Mouse (Mus musculus) embryonic facial prominence, embryonic 15.5 days (tissue): ENCODE results near the gene Gm20696. TPM values are rescaled to one million over a fixed set of nuclear protein-coding genes. Genes with fewer than 3 reads are reported as not detected.
A peak's percentile ranks its signal among the peaks of the same experiment; 100 is the strongest.

Experiments
- ATAC-seq: fragments of 200-750 bp; cut with Nextera tagmentation; 2 replicates; pipeline ENCODE4 v1.8.0; 2017; ENCODE audit warnings: low read depth, moderate TSS enrichment; ENCODE audit not compliant: insufficient number of reproducible peaks, low FRiP score, low TSS enrichment
- H3K27ac ChIP-seq: fragments of 300-500 bp; sonication (generic); replicated peaks from 2 replicates; pipeline ENCODE4 v1.5.1; 2015; ENCODE audit warnings: mild to moderate bottlenecking, inconsistent platforms
- H3K27me3 ChIP-seq: fragments of 300-500 bp; sonication (generic); 2 replicates; pipeline ENCODE4 v1.6.1; 2015; ENCODE audit warnings: inconsistent platforms
- H3K36me3 ChIP-seq: fragments of 300-500 bp; sonication (generic); 2 replicates; pipeline ENCODE4 v1.6.1; 2015; ENCODE audit warnings: mild to moderate bottlenecking, inconsistent platforms
- H3K4me1 ChIP-seq: fragments of 300-500 bp; sonication (generic); 2 replicates; pipeline ENCODE4 v1.6.1; 2015; ENCODE audit warnings: inconsistent platforms
- H3K4me2 ChIP-seq: fragments of 300-500 bp; sonication (generic); replicated peaks from 2 replicates; pipeline ENCODE4 v1.6.1; 2015; ENCODE audit warnings: mild to moderate bottlenecking, inconsistent platforms
- H3K4me3 ChIP-seq: fragments of 300-500 bp; sonication (generic); replicated peaks from 2 replicates; pipeline ENCODE4 v1.5.1; 2015; ENCODE audit warnings: mild to moderate bottlenecking, inconsistent platforms
- H3K9ac ChIP-seq: fragments of 300-500 bp; sonication (generic); 2 replicates; pipeline ENCODE4 v1.6.1; 2015; ENCODE audit warnings: inconsistent platforms
- H3K9me3 ChIP-seq: fragments of 300-500 bp; sonication (generic); replicated peaks from 2 replicates; pipeline ENCODE4 v1.6.1; 2016; ENCODE audit warnings: inconsistent platforms
- WGBS: fragments of 180-500 bp; shearing (Covaris S2); methylation state at CpG from one replicate; pipeline ENCODE4 v1.1.7; 2015; 5-methylcytosine and 5-hydroxymethylcytosine counted together
- polyA plus RNA-seq: library from polyadenylated mRNA; unstranded; fragments of >200 nt; fragmentation: Nextera tagmentation; extraction: Ambion mirVana; gene quantifications from 2 replicates; pipeline ENCODE4 v1.2.1, GENCODE M21; 2015

Gm20696 gene
- polyA plus RNA-seq, 1 experiment from 2014 or later: 1.7 TPM

DNA sequence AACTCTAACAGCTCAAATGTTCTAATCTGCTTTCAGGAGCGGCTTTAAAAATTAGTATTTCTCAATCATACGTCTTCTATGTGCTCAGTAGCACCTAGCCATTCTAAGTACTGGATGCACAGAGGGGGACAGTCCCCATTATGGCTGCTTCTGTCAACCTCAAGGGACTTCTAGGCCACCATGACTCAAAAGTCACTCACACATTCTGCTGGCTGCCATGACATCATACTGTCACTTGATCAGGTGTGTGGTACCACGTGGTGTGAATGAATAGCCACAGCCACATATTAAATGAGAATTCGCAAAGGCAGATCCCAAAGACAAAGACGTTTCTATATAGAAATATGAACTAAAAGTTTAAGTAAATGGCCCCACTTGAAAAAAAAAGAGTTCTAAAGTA lies 391.9 kb downstream of the Gm20696 start:
- Histone ChIP-seq H3K36me3 (no peaks in the 10 kb centered on the region), H3K9ac (no peak overlapping the region), H3K9me3 (no peaks in the 10 kb centered on the region), H3K4me2 (no peak overlapping the region), H3K4me3 (no peak overlapping the region), H3K27me3 (0 out of 2 replicates have a peak, but pooled peaks cover 4% of the 10 kb centered on the region), H3K27ac (no peak overlapping the region), H3K4me1 (peaks cover 24% of the 10 kb centered on the region)
- 79% methylated on average over 5 of the region's 5 CpGs for WGBS
- ATAC-seq: no peak

DNA sequence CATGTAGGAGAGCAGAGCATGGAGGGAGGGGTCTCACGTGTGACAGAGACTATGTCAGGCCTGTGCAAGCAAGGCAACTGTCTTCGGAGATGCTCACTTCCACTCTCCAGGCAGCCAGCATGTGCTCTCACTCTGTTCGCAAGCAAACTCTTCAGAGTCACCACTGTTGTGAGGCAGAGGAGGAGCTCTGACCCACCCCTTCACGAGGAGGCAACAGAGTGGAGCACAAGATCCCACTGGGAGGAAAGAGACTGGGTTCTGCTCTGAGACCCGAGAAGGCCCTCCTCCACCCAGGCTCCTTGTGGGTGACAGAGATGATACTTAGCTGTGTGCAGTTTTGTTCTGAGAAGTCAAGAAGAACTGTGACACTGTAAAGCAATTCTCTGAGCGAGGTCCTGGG lies 392.4 kb downstream of the Gm20696 start:
- H3K4me2 ChIP-seq: no peak overlapping the region
- WGBS: 67% methylated on average over 6 of the region's 6 CpGs
- no peaks in the 10 kb centered on the region for H3K9me3 ChIP-seq
- no peak overlapping the region for H3K27ac ChIP-seq
- peaks cover 28% of the 10 kb centered on the region for H3K4me1 ChIP-seq
- no peak overlapping the region for H3K9ac ChIP-seq
- no peak overlapping the region for H3K4me3 ChIP-seq
- ATAC-seq: no peak
- no peaks in the 10 kb centered on the region for H3K36me3 ChIP-seq
- 0 out of 2 replicates have a peak, but pooled peaks cover 4% of the 10 kb centered on the region for H3K27me3 ChIP-seq

DNA sequence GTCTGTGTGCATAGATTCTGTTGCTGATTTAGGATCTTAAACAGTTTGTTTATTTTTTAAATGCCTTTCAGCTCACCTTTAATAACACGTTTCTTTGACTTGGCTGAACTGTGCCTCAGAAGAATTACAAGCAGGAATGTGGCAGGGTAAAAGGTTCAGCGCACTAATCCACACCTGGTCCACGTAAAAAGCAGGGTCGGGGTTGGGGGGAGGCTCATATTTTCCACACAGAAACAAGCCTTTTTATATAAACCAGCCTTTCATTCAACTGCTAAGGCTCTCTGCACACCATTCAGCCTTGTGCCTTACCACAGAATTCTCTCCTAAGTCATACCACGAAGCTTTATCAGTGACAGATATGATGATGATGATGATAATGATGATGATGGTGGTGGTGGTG lies 393.4 kb downstream of the Gm20696 start:
- Histone ChIP-seq H3K27ac (no peak overlapping the region), H3K4me1 (peaks cover 31% of the 10 kb centered on the region), H3K9ac (no peak overlapping the region), H3K36me3 (no peaks in the 10 kb centered on the region), H3K27me3 (0 out of 2 replicates have a peak, but pooled peaks cover 4% of the 10 kb centered on the region), H3K4me2 (no peak overlapping the region), H3K9me3 (no peaks in the 10 kb centered on the region), H3K4me3 (no peak overlapping the region)
- ATAC-seq: no peak
- 39% methylated on average over 5 of the region's 5 CpGs for WGBS

DNA sequence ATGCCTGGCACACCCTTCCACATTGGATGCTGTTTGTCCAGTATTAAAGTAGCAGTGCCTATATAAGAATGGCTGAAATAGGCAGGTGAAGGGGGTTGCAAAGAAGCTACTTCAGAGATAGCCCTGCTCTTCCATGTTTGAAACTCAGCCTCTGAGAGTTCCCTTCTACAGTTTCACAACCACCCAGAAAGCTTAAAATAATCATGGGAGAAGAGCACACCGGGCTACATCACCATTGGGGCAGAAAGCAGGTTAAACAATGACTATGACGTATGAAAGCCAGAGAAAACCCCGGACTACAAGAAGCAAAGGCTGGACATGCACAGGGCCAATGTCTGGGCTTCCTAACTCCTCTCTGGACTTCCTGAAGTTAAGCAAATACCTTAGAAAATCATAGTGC lies 394.4 kb downstream of the Gm20696 start:
- Histone ChIP-seq H3K9me3 (no peaks in the 10 kb centered on the region), H3K36me3 (no peaks in the 10 kb centered on the region), H3K4me1 (peaks cover 34% of the 10 kb centered on the region), H3K4me2 (no peak overlapping the region), H3K27ac (no peak overlapping the region), H3K4me3 (no peak overlapping the region), H3K27me3 (no peaks in the 10 kb centered on the region), H3K9ac (no peak overlapping the region)
- no peak for ATAC-seq
- 81% methylated on average over 3 of the region's 3 CpGs for WGBS

DNA sequence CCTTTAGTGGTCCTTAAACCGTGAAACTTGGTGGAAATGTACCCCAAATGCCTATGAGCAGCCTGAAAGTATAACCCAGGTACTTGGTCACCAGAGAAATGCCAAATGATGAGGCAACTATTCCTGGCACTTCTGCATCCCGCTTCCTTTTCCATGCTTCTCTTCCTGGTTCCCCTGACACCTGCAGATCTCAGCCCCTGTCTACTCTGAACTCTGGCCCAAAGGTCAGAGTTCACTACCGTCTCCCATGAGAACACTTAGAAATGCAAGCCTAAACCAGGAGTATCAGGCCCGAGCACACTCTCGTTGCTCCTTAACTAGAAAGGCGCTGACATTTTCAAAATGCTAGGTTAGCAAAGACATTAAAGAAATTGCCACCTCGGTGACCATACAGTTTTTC lies 394.9 kb downstream of the Gm20696 start:
- Histone ChIP-seq H3K9me3 (no peaks in the 10 kb centered on the region), H3K4me2 (no peak overlapping the region), H3K27ac (no peak overlapping the region), H3K27me3 (no peaks in the 10 kb centered on the region), H3K9ac (no peak overlapping the region), H3K36me3 (no peaks in the 10 kb centered on the region), H3K4me3 (no peak overlapping the region), H3K4me1 (peaks cover 34% of the 10 kb centered on the region)
- no peak for ATAC-seq
- 63% methylated on average over 7 of the region's 7 CpGs for WGBS

DNA sequence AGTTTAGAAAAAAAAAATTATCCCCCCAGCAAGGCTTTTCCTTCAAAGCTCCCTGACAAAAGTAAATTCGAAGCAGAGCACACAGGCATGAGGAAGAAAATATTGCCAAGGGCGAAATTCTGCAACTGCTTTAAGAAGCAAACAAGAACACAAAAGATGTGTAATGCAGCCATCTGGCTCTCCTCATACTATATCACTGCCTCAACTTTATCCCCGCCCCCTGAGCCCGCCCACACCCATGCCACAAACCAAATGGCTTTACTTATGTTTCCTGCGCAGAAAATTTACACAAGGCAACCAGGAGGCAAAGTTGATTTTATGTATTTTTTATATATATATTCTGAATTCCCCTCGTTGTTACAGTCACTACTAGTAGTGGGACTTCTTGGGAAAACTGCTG lies 396.7 kb downstream of the Gm20696 start:
- 22% methylated on average over 6 of the region's 6 CpGs for WGBS
- H3K4me1 ChIP-seq: peaks cover 48% of the 10 kb centered on the region

DNA sequence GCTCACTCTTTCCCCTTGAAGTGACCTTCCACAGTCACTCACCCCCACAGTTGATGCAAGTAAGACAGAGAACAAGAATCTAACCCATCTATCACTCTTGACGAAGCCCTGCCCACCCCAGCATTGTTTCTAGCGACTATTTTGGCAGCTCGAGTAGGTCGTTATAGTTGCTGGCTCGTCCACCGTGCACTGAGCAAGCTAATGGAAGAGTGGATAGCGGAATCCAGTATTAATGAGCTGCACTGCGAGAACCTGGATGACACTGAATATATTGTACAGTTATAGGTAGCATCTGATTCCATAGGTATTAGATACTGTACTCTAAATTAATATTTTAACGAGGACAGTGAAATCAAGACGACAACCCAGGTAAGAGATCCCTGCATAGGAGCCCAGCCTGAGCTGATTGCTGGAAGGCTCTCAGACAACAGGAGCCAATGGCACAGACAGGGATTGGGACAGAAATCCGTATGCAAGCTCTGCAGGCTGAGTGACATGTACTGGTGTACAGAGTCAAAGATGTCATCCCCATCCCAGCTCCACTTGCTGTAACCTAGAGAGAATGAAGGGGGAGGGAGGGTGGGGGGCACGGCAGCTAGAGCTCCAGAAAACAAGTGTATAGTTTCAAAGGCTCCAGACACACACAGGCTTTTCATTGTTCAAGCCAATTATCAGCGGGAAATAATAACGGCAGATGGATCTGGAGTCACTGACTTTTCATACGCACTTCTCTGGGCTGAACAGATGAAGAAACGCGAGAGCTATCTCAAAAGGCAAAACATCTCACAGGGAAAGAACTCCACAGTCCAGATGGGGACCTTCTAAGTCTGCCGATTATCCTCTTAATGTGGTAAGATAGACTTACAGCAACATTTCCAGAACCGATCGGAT lies 398.2 kb downstream of the Gm20696 start:
- Histone ChIP-seq H3K9me3 (no peaks in the 10 kb centered on the region), H3K27ac (no peak overlapping the region), H3K27me3 (0 out of 2 replicates have a peak, but pooled peaks cover 3% of the 10 kb centered on the region), H3K36me3 (no peaks in the 10 kb centered on the region), H3K4me1 (peaks cover 60% of the 10 kb centered on the region), H3K4me2 (no peak overlapping the region), H3K9ac (no peak overlapping the region), H3K4me3 (no peak overlapping the region)
- WGBS: 52% methylated on average over 20 of the region's 20 CpGs
- no peak for ATAC-seq

More for the DNA sequence above, 396.7 kb downstream of the Gm20696 start:
- H3K9ac ChIP-seq: no peak overlapping the region
- H3K4me3 ChIP-seq: no peak overlapping the region
- no peak overlapping the region for H3K4me2 ChIP-seq
- no peak overlapping the region for H3K27ac ChIP-seq
- H3K9me3 ChIP-seq: no peaks in the 10 kb centered on the region
- H3K36me3 ChIP-seq: no peaks in the 10 kb centered on the region
- ATAC-seq: no peak
- no peaks in the 10 kb centered on the region for H3K27me3 ChIP-seq

DNA sequence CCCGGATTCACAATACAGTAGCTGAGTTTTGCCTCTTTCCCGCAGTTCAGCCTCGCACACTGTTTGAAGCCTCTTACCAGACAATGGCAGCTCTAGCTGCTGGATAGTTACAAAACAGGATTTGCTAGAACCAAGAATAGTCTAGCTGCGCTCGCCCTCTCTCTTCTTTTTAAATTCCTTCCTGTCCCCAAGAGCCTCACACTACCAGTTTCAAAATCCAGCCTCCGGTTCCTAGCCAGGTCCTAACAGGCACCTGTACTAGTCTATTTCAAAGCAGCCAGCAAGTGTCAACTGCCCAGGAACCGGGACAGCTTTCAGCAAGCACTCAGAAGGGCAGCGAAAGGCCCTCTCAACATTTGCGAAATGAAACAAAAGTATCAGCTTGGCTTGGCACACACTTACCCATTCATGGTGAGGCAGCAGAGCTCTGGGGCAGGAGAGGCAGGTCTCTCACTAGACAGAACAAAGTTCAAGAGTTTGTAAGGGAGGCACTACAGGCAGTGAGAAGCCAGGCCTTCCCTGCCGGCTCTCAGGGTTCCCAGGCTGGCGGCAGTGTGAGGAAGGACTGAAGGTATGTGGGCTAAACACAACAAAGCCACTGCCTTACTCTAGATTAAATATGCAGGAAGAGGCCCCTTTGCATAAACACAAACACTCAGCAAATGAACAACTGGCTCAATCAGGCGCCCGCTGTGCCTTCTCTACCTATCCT lies 400.5 kb downstream of the Gm20696 start:
- Histone ChIP-seq H3K27me3 (0 out of 2 replicates have a peak, but pooled peaks cover 3% of the 10 kb centered on the region), H3K4me1 (peaks cover 55% of the 10 kb centered on the region), H3K4me3 (no peak overlapping the region; the same call in 1 of the 2 replicates), H3K9me3 (no peaks in the 10 kb centered on the region), H3K9ac (no peak overlapping the region), H3K4me2 (peak overlapping the region; percentile 23), H3K27ac (peak overlapping the region; percentile 68), H3K36me3 (no peaks in the 10 kb centered on the region)
- 30% methylated on average over 13 of the region's 13 CpGs for WGBS
- ATAC-seq: no peak

DNA sequence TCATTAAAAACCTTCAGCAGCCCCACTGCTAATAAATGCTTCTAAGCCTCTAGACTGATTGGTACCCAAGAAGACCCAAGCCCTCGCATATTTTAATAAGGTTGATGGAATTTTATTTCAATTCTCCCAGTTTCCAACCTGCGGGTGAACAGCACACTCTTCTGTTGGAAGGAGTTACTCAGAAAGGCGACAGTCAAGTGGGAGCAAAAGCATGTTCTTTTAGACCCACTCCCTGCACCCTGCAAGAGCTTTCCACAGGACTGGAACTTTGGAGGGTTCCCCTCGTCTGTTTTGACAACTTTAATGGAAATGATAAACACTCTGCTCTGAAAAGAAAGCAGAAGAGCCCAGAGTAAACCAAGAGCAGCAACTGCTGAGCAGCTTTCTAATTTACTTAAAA lies 401.4 kb downstream of the Gm20696 start:
- H3K27ac ChIP-seq: no peak overlapping the region
- no peaks in the 10 kb centered on the region for H3K36me3 ChIP-seq
- no peaks in the 10 kb centered on the region for H3K9me3 ChIP-seq
- peak overlapping the region; percentile 23; the same call in 1 of the 2 replicates for H3K4me2 ChIP-seq
- WGBS: 37% methylated on average over 4 of the region's 4 CpGs
- no peak for ATAC-seq
- no peak overlapping the region for H3K9ac ChIP-seq
- H3K4me1 ChIP-seq: peaks cover 46% of the 10 kb centered on the region
- H3K4me3 ChIP-seq: no peak overlapping the region
- H3K27me3 ChIP-seq: 0 out of 2 replicates have a peak, but pooled peaks cover 3% of the 10 kb centered on the region

DNA sequence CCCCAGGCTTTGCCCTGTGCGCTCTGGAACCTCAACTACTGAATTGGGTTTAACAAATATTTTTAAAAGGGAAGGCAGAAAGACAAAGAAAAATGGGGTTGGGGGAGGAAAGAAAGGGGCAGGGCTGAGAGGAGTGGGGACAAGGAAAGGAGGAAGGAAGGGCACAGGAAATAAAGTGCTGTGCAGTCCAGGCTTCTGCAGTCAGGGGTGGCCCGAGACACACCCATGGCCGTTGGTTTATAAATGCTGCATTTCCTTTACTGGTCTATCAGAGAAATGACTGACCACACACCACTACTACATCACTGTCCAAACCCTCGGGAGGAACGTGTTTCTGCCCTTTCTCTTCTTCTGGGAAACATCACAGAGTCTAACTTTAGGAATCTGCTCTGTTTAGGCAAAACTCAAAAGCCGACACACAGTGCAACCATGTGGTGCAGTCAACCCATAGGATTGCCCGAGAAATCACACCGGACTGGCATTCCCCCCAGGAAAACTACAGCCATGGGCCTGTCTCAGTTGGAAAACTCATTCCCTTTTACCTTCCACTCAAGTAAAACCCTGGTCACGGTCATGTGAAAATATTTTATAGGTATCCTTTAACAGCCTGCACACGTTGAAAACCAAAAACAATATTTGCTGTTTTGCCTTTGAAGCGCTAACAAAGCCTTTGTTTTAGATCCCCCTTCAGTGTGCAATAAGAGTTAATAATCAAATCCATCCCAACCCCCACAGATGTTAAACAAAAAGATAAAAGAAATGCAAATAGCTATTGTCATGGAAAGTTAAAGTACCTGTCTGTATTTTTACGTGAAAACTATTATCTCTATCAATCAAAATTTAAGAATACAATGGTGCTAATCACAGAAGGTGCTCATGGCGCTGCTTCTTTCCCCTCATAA lies 402.2 kb downstream of the Gm20696 start:
- no peak overlapping the region for H3K4me3 ChIP-seq
- H3K27ac ChIP-seq: no peak overlapping the region
- H3K4me2 ChIP-seq: no peak overlapping the region
- peaks cover 39% of the 10 kb centered on the region for H3K4me1 ChIP-seq
- no peaks in the 10 kb centered on the region for H3K36me3 ChIP-seq
- 0 out of 2 replicates have a peak, but pooled peaks cover 3% of the 10 kb centered on the region for H3K27me3 ChIP-seq
- no peak overlapping the region for H3K9ac ChIP-seq
- 42% methylated on average over 13 of the region's 13 CpGs for WGBS
- no peaks in the 10 kb centered on the region for H3K9me3 ChIP-seq
- ATAC-seq: no peak

DNA sequence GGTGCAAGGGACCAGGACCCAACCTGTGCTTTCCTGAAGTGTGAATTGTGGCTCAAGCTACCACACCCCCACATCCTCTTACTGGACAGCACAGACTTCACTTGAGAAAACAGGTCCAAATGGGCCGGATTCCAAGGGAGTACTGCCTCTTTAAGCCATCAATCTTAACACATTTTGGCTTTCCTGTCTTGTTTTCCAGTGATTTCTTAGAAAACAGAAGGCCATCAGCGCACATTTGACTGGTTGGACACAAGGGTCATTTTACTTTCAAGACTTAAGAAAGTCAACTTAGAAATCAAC lies 402.8 kb downstream of the Gm20696 start:
- WGBS: 51% methylated on average over 2 of the region's 2 CpGs
- H3K4me3 ChIP-seq: no peak overlapping the region
- H3K4me2 ChIP-seq: no peak overlapping the region
- no peaks in the 10 kb centered on the region for H3K9me3 ChIP-seq
- H3K27me3 ChIP-seq: 0 out of 2 replicates have a peak, but pooled peaks cover 3% of the 10 kb centered on the region
- peaks cover 37% of the 10 kb centered on the region for H3K4me1 ChIP-seq
- H3K36me3 ChIP-seq: no peaks in the 10 kb centered on the region
- no peak overlapping the region for H3K9ac ChIP-seq
- ATAC-seq: no peak
- H3K27ac ChIP-seq: no peak overlapping the region
